Mouse (Mus musculus) myocyte (in vitro differentiated cells): Measurements from ENCODE around the gene Mycbp. TPM values are rescaled to one million over a fixed set of nuclear protein-coding genes. Genes with fewer than 3 reads are reported as not detected.
A peak's percentile ranks its signal among the peaks of the same experiment; 100 is the strongest.

Source experiments
- H3K27me3 ChIP-seq: one replicate; pipeline ENCODE4 v1.6.1; 2011; ENCODE audit not compliant: control insufficient read depth, insufficient read depth, insufficient read length
- H3K36me3 ChIP-seq: one replicate; pipeline ENCODE4 v1.6.1; 2011; ENCODE audit not compliant: control insufficient read depth, insufficient read depth
- H3K4me2 ChIP-seq: one replicate; pipeline ENCODE4 v1.6.1; 2011; ENCODE audit warnings: low read depth, control low read depth
- H3K4me3 ChIP-seq: one replicate; pipeline ENCODE4 v1.5.1; 2011; ENCODE audit warnings: mild to moderate bottlenecking, control low read depth, moderate library complexity
- H3K79me2 ChIP-seq: one replicate; pipeline ENCODE4 v1.6.1; 2011; ENCODE audit not compliant: control insufficient read depth, insufficient read depth
- H3ac ChIP-seq: one replicate; pipeline ENCODE4 v1.6.1; 2011; ENCODE audit not compliant: control insufficient read depth, insufficient read length
- CEBPB ChIP-seq: IDR thresholded peaks from 2 replicates; pipeline ENCODE4 v1.6.1; 2011; ENCODE audit warnings: mild to moderate bottlenecking, moderate library complexity; ENCODE audit not compliant: poor library complexity, insufficient read depth, severe bottlenecking
- E2F4 ChIP-seq: IDR thresholded peaks from one replicate; pipeline ENCODE4 v1.6.1; 2011; ENCODE audit warnings: mild to moderate bottlenecking, control low read depth, moderate library complexity; ENCODE audit not compliant: insufficient read depth
- MAX ChIP-seq: IDR thresholded peaks from one replicate; pipeline ENCODE4 v1.6.1; 2011; ENCODE audit warnings: low read depth, mild to moderate bottlenecking, control low read depth
- MYOD1 ChIP-seq, 3 experiments: IDR thresholded peaks; one replicate each; pipeline ENCODE4 v1.6.1; 2011; ENCODE audit warnings: control low read depth in 2 of 3, low read depth in 2 of 3, mild to moderate bottlenecking in 2 of 3, moderate library complexity in 1 of 3; ENCODE audit not compliant: insufficient read length in 2 of 3, control insufficient read depth in 1 of 3
- MYOG ChIP-seq, 3 experiments: IDR thresholded peaks; one replicate each; pipeline ENCODE4 v1.6.1; 2011; ENCODE audit warnings: control low read depth in 2 of 3, low read depth in 2 of 3, mild to moderate bottlenecking in 2 of 3; ENCODE audit not compliant: insufficient read length in 2 of 3, control insufficient read depth in 1 of 3, insufficient read depth in 1 of 3
- POLR2A ChIP-seq: IDR thresholded peaks from one replicate; pipeline ENCODE4 v1.6.1; 2011; ENCODE audit warnings: low read depth, mild to moderate bottlenecking, control low read depth, moderate library complexity; ENCODE audit not compliant: insufficient read length
- POLR2AphosphoS2 ChIP-seq: IDR thresholded peaks from one replicate; pipeline ENCODE4 v1.6.1; 2011; ENCODE audit warnings: low read depth, control low read depth; ENCODE audit not compliant: insufficient read length
- REST ChIP-seq: IDR thresholded peaks from one replicate; pipeline ENCODE4 v1.6.1; 2011; ENCODE audit warnings: mild to moderate bottlenecking, control low read depth, moderate library complexity; ENCODE audit not compliant: insufficient read depth, insufficient read length
- SRF ChIP-seq: IDR thresholded peaks from one replicate; pipeline ENCODE4 v1.6.1; 2011; ENCODE audit warnings: low read depth; ENCODE audit not compliant: control insufficient read depth, insufficient read length
- TCF12 ChIP-seq: IDR thresholded peaks from one replicate; pipeline ENCODE4 v1.6.1; 2011; ENCODE audit warnings: mild to moderate bottlenecking, control low read depth; ENCODE audit not compliant: poor library complexity, insufficient read depth, severe bottlenecking
- TCF3 ChIP-seq: IDR thresholded peaks from one replicate; pipeline ENCODE4 v1.6.1; 2011; ENCODE audit warnings: low read depth, control low read depth; ENCODE audit not compliant: insufficient read length
- USF1 ChIP-seq: IDR thresholded peaks from one replicate; pipeline ENCODE4 v1.6.1; 2011; ENCODE audit warnings: low read depth, mild to moderate bottlenecking, control low read depth, moderate library complexity
- polyA plus RNA-seq: library from polyadenylated mRNA; unstranded; fragments of >200 nt; fragmentation: generic; extraction: Trizol; gene quantifications from one replicate; pipeline ENCODE4 v1.2.1, GENCODE M21; 2012; ENCODE audit warnings: missing spikeins

Mycbp gene
- polyA plus RNA-seq, 1 experiment, result 33.1 TPM

- Histone ChIP-seq H3K4me2 (no peak overlapping the region), H3K4me3 (no peak overlapping the region), H3K79me2 (no peaks in the 10 kb centered on the region), H3K36me3 (no peaks in the 10 kb centered on the region), H3ac (no peak overlapping the region), H3K27me3 (peaks cover 12% of the 10 kb centered on the region)
- TF ChIP-seq POLR2A, result no peak
- no peak for TF ChIP-seq MYOG (IDR thresholded peaks at IDR 0.05; ENCODE audit: control insufficient read depth in 1 of 3, insufficient read depth in 1 of 3, insufficient read length in 2 of 3, low read depth in 2 of 3)
- no peak for TF ChIP-seq POLR2AphosphoS2
- TF ChIP-seq CEBPB, result no peak
- no peak for TF ChIP-seq SRF
- TF ChIP-seq TCF12, result no peak
- no peak for TF ChIP-seq MYOD1 (IDR thresholded peaks at IDR 0.05; ENCODE audit: control insufficient read depth in 1 of 3, insufficient read length in 2 of 3, low read depth in 2 of 3)
- no peak for TF ChIP-seq MAX
Measured at GRCm38 (mm10) chr4:123860621-123861020, 44.0 kb upstream of the Mycbp start.

GRCm38 (mm10) chr4:123893726-123894125 is 10.9 kb upstream of the Mycbp start:
- H3K4me2 ChIP-seq, result no peak overlapping the region
- H3K27me3 ChIP-seq, result no peaks in the 10 kb centered on the region
- H3K4me3 ChIP-seq, result no peak overlapping the region
- no peaks in the 10 kb centered on the region for H3K79me2 ChIP-seq
- H3ac ChIP-seq, result no peak overlapping the region
- TF ChIP-seq TCF3, result no peak
- TF ChIP-seq MAX, result no peak
- no peaks in the 10 kb centered on the region for H3K36me3 ChIP-seq

- H3K36me3 ChIP-seq, result no peaks in the 10 kb centered on the region
- H3K4me2 ChIP-seq, result no peak overlapping the region
- no peak overlapping the region for H3K4me3 ChIP-seq
- no peaks in the 10 kb centered on the region for H3K27me3 ChIP-seq
- TF ChIP-seq E2F4 (no peak), POLR2AphosphoS2 (no peak), POLR2A (no peak), CEBPB (no peak), MYOG (IDR thresholded peaks at IDR 0.05; ENCODE audit: control insufficient read depth in 1 of 3, insufficient read depth in 1 of 3, insufficient read length in 2 of 3, low read depth in 2 of 3) (no peak), SRF (no peak), MYOD1 (IDR thresholded peaks at IDR 0.05; ENCODE audit: control insufficient read depth in 1 of 3, insufficient read length in 2 of 3, low read depth in 2 of 3) (no peak), TCF12 (no peak), TCF3 (no peak), REST (no peak), USF1 (no peak), MAX (no peak)
- no peaks in the 10 kb centered on the region for H3K79me2 ChIP-seq
- no peak overlapping the region for H3ac ChIP-seq
Measured at GRCm38 (mm10) chr4:123894295-123894694, 10.3 kb upstream of the Mycbp start.

- H3K4me3 ChIP-seq, result no peak overlapping the region
- no peak overlapping the region for H3K4me2 ChIP-seq
- no peak for TF ChIP-seq E2F4
- no peak for TF ChIP-seq TCF3
- TF ChIP-seq MAX, result no peak
- TF ChIP-seq USF1, result no peak
- TF ChIP-seq CEBPB, result no peak
- no peaks in the 10 kb centered on the region for H3K79me2 ChIP-seq
- H3K36me3 ChIP-seq, result no peaks in the 10 kb centered on the region
- no peak overlapping the region for H3ac ChIP-seq
- H3K27me3 ChIP-seq, result no peaks in the 10 kb centered on the region
Measured at GRCm38 (mm10) chr4:123898696-123899095, 5.9 kb upstream of the Mycbp start.

- H3K79me2 ChIP-seq, result peaks cover 32% of the 10 kb centered on the region
- H3ac ChIP-seq, result no peak overlapping the region
- H3K36me3 ChIP-seq, result peaks cover 3% of the 10 kb centered on the region
- H3K4me3 ChIP-seq, result no peak overlapping the region
- H3K27me3 ChIP-seq, result no peaks in the 10 kb centered on the region
- TF ChIP-seq POLR2A, result no peak
- TF ChIP-seq SRF, result no peak
- TF ChIP-seq CEBPB, result no peak
- TF ChIP-seq TCF3, result no peak
- TF ChIP-seq MYOD1 (IDR thresholded peaks at IDR 0.05; ENCODE audit: control insufficient read depth in 1 of 3, insufficient read length in 2 of 3, low read depth in 2 of 3), result no peak
- no peak for TF ChIP-seq TCF12
- TF ChIP-seq MYOG (IDR thresholded peaks at IDR 0.05; ENCODE audit: control insufficient read depth in 1 of 3, insufficient read depth in 1 of 3, insufficient read length in 2 of 3, low read depth in 2 of 3), result no peak
- peak overlapping the region; percentile 92 for H3K4me2 ChIP-seq
Measured at GRCm38 (mm10) chr4:123903432-123903831, 1.2 kb upstream of the Mycbp start.
